Mouse (Mus musculus) hindbrain, embryonic 15.5 days (tissue): ENCODE results near the gene Hoxa9. TPM values are rescaled to one million over a fixed set of nuclear protein-coding genes. Genes with fewer than 3 reads are reported as not detected.
A peak's percentile ranks its signal among the peaks of the same experiment; 100 is the strongest.

ENCODE experiments used
- ATAC-seq: fragments of 200-750 bp; cut with Nextera tagmentation; 2 replicates; pipeline ENCODE4 v1.8.0; 2017; ENCODE audit warnings: low read depth, moderate number of reproducible peaks, moderate TSS enrichment; ENCODE audit not compliant: low FRiP score
- H3K27ac ChIP-seq: fragments of 300-500 bp; sonication (generic); replicated peaks from 2 replicates; pipeline ENCODE4 v1.5.1; 2015; ENCODE audit warnings: mild to moderate bottlenecking, inconsistent platforms
- H3K27me3 ChIP-seq: fragments of 300-500 bp; sonication (generic); 2 replicates; pipeline ENCODE4 v1.6.1; 2015; ENCODE audit warnings: control low read depth, inconsistent platforms
- H3K36me3 ChIP-seq: fragments of 300-500 bp; sonication (generic); 2 replicates; pipeline ENCODE4 v1.6.1; 2015; ENCODE audit warnings: control low read depth, inconsistent platforms
- H3K4me1 ChIP-seq: fragments of 300-500 bp; sonication (generic); replicated peaks from 2 replicates; pipeline ENCODE4 v1.6.1; 2015; ENCODE audit warnings: control low read depth, inconsistent platforms
- H3K4me2 ChIP-seq: fragments of 300-500 bp; sonication (generic); 2 replicates; pipeline ENCODE4 v1.6.1; 2015; ENCODE audit warnings: moderate library complexity, mild to moderate bottlenecking, inconsistent platforms
- H3K4me3 ChIP-seq: fragments of 300-500 bp; sonication (generic); 2 replicates; pipeline ENCODE4 v1.5.1; 2015; ENCODE audit warnings: mild to moderate bottlenecking, inconsistent platforms
- H3K9ac ChIP-seq: fragments of 300-500 bp; sonication (generic); 2 replicates; pipeline ENCODE4 v1.6.1; 2015; ENCODE audit warnings: inconsistent platforms
- H3K9me3 ChIP-seq: fragments of 300-500 bp; sonication (generic); 2 replicates; pipeline ENCODE4 v1.6.1; 2016; ENCODE audit warnings: control low read depth, inconsistent platforms
- WGBS: fragments of 180-500 bp; shearing (Covaris S2); methylation state at CpG from one replicate; pipeline ENCODE4 v1.1.7; 2015; 5-methylcytosine and 5-hydroxymethylcytosine counted together
- polyA plus RNA-seq: library from polyadenylated mRNA; unstranded; fragments of >200 nt; fragmentation: Nextera tagmentation; extraction: Ambion mirVana; gene quantifications from 2 replicates; pipeline ENCODE4 v1.2.1, GENCODE M21; 2015

The Hoxa9 gene
- polyA plus RNA-seq, 1 experiment from 2014 or later, result 3.4 TPM

DNA sequence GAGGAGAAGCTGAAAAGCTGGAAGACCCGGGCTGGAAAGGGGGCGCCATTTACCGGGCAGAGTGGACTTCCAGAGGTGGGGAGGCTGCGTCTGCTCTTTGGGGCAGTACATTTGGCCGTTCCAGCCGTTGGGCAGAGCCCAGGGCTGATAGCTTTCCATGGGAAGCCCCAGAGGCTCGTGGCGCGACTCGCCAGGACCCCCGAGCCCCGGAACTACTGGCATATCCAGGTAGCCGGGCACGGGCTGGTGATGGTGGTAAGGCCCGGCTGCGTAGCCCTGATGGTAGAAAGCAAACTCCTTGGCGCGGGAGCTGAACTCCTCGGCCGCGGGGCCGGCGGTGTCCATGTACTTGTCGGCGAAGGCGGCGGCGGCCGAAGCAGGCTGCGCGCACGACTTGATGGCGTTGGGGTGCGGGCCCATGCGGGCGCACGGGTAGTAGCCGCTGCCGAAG, 28.9 kb upstream of the Hoxa9 start:
- Histone ChIP-seq H3K4me2 (peak overlapping the region; percentile 44), H3K36me3 (no peaks in the 10 kb centered on the region), H3K27ac (no peak overlapping the region), H3K27me3 (peaks cover 80% of the 10 kb centered on the region), H3K4me1 (peaks cover 14% of the 10 kb centered on the region), H3K9ac (no peak overlapping the region), H3K4me3 (no peak overlapping the region), H3K9me3 (no peaks in the 10 kb centered on the region)
- no peak for ATAC-seq
- under 1% methylated on average over 39 of the region's 39 CpGs for WGBS

DNA sequence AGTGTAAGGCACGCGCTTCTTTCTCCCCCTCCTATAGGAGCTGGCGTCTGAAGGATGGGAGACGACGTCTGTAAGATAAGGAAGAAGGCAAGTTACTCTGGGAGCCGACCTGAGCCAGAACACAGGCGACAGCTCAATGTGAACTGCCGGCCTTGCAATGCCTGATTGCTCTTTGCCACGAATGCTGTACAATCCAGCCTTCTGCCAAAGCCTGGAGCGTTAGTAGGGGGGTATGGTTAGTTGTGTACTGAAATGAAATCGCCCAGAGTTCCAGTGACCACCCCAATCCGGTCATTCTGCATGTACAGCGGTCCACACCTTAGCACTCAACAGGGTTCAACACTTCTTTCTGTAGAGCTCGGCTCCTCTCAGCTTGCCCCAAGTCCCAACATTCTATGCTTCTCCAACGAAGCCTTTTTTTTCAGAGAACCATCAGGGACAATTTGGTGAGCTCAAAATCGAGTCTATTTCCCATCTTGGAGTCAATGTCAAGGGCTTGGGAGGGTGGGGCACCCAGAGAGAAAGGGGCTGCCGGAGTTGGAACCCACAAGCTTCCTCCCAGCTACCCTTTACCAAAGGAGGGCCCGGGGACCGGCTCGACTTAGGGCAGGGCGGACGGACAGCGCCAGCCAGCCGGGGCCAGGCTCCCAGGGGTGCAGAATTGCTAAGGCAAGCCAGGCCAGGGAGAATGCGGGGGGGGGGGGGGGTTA, 28.3 kb upstream of the Hoxa9 start:
- Histone ChIP-seq H3K27ac (no peak overlapping the region), H3K4me2 (no peak overlapping the region), H3K27me3 (peaks cover 77% of the 10 kb centered on the region), H3K4me1 (peaks cover 14% of the 10 kb centered on the region), H3K4me3 (no peak overlapping the region), H3K36me3 (no peaks in the 10 kb centered on the region), H3K9ac (no peak overlapping the region), H3K9me3 (no peaks in the 10 kb centered on the region)
- WGBS, result 2% methylated on average over 25 of the region's 25 CpGs
- ATAC-seq, result no peak

DNA sequence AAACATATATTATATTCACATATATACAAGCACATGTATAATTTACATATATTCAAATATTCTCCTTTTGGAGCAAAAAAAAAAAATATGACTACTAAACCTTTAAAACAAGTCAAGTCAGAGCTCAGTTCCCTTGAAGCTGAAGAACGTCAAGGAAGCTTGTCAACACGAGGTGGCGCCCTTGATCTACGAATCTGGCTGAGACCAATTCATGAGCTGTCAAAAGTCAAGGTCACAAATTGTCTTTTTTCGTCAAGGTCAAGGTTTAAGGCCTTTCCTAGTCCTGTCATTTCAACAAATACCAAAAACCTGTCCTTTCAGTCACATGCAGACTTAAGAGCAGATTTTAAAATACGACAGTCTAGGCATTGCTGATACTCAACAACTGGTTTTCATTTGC, 26.1 kb upstream of the Hoxa9 start:
- Histone ChIP-seq H3K27me3 (peaks cover 74% of the 10 kb centered on the region), H3K4me1 (peaks cover 14% of the 10 kb centered on the region), H3K36me3 (no peaks in the 10 kb centered on the region), H3K27ac (no peak overlapping the region), H3K9ac (no peak overlapping the region), H3K9me3 (no peaks in the 10 kb centered on the region), H3K4me2 (no peak overlapping the region), H3K4me3 (no peak overlapping the region)
- 0% methylated on average over 6 of the region's 6 CpGs for WGBS
- no peak for ATAC-seq

DNA sequence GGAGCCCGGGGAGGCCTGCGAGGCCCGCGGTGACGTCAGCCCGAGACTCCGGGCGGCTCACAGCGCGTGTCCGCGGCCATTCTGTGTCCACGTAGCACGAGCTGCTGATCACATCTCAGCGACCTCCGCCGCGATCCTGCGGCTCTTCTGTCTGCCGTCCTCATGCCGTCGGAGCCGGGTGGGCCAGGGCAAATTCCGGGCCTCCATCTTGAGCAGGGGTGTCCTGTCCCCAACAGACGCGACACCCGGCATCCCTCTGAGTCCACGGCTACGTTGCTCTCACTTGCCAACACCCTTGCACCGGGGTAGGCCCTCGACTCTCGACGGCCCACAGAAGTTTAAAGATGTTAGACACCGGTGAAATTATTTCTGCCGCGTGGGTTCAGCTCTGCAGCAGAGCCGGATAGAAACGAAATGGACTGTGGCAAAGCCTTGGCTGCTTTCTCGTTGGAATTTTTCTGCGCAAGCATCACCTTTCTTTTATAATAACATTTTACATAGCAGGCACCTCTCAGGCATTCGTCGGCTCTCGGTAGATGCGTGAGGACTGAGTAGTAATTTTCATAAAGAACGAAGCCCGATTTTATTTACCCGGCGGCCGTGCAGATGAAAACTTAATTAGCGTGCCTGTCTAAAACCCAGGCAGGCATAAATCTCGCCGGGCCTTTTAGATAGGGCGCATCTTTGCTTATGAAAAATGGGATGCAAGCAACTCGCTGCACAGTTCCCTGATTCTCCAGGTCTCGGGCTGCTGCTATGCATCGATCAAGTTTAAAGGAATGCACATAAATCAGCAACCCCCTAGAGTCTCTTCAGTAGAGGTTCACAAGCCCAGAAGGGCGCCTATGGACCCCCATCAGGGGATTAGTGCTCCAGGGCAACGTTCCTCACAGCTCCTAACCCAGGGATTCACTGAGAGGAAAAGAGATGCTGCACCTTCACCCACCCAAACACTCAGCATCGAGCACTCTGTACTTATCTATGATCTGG, 22.9 kb upstream of the Hoxa9 start:
- WGBS, result under 1% methylated on average over 59 of the region's 59 CpGs
- H3K4me3 ChIP-seq, result no peak overlapping the region

DNA sequence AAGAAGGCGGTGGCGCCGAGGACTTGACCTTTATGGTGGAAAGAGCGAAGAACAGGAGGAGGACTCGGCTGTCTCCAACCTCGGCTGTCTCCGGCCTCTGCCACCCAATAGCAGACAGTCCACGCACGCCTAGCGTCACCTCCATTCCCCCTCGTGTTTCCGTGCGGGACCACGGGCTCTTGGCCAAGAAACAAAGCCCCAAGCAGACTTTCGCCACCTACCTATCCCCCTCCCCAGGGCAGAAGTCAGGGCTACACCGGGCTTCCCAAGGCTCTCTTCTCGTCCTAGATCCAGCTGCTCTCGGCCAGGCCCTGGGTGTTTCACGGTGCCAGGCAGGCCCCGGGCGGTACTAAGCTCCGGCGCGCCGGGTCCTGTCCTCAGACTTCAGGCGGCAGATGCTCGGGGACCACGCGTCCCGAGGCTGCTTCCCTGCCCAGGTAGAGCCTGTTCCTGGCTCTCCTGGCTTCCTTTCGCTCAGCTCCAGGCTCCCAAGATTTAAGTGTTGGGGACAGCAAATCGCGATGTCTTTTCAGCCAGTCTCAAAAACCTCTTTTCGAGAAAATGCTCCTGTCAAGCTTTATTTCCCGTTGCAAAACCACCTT, 22.0 kb upstream of the Hoxa9 start:
- no peak overlapping the region for H3K9ac ChIP-seq
- no peak overlapping the region for H3K4me2 ChIP-seq
- whole genome bisulfite sequencing, result under 1% methylated on average over 35 of the region's 35 CpGs
- H3K27me3 ChIP-seq, result peaks cover 85% of the 10 kb centered on the region
- no peaks in the 10 kb centered on the region for H3K36me3 ChIP-seq
- ATAC-seq, result no peak
- H3K4me3 ChIP-seq, result no peak overlapping the region
- no peaks in the 10 kb centered on the region for H3K4me1 ChIP-seq
- no peak overlapping the region for H3K27ac ChIP-seq
- no peaks in the 10 kb centered on the region for H3K9me3 ChIP-seq

More for the DNA sequence above, 22.9 kb upstream of the Hoxa9 start:
- Histone ChIP-seq H3K27me3 (peaks cover 85% of the 10 kb centered on the region), H3K4me1 (no peaks in the 10 kb centered on the region), H3K27ac (no peak overlapping the region), H3K36me3 (no peaks in the 10 kb centered on the region), H3K9me3 (no peaks in the 10 kb centered on the region), H3K4me2 (no peak overlapping the region), H3K9ac (no peak overlapping the region)
- no peak for ATAC-seq

DNA sequence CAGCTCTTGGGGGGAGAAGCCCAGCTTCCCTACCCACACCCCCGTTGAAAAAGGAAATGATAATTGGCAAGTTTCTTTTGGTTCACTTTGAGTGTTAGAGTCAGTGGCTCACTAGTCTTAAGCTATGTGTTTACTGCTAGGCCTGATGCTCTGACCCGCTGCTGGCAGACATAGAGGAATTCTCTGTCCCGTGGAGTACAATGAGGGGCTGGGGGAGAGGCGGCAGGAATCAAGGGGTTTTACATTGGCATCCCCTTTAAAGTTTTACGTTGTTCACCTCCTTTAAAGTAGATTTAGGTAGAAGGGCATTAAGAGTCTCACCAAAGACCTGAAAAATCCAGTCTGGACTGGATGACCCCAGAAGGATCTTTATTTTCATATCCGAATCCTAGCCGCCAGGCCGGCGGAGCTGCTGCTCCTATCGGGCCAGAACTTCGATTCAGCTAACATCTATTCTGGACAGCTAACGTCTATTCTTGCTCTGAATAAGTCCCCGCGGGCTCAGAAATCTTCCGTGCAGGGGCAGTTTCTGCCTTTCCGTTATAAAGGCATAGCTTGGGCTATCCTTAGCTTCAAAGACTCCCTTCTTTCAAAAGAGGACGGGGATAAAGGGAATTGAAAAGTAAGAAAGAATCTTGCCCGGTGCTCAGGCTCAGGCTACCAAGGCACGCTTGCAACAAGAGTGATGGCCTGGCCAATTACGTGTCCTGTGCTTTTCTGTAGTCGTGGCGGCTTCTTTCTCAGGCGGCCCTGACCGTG, 21.3 kb upstream of the Hoxa9 start:
- H3K4me2 ChIP-seq, result no peak overlapping the region
- no peaks in the 10 kb centered on the region for H3K36me3 ChIP-seq
- H3K27me3 ChIP-seq, result peaks cover 85% of the 10 kb centered on the region
- H3K9me3 ChIP-seq, result no peaks in the 10 kb centered on the region
- H3K27ac ChIP-seq, result no peak overlapping the region
- ATAC-seq, result no peak
- no peak overlapping the region for H3K4me3 ChIP-seq
- WGBS, result under 1% methylated on average over 24 of the region's 24 CpGs
- no peaks in the 10 kb centered on the region for H3K4me1 ChIP-seq
- no peak overlapping the region for H3K9ac ChIP-seq

DNA sequence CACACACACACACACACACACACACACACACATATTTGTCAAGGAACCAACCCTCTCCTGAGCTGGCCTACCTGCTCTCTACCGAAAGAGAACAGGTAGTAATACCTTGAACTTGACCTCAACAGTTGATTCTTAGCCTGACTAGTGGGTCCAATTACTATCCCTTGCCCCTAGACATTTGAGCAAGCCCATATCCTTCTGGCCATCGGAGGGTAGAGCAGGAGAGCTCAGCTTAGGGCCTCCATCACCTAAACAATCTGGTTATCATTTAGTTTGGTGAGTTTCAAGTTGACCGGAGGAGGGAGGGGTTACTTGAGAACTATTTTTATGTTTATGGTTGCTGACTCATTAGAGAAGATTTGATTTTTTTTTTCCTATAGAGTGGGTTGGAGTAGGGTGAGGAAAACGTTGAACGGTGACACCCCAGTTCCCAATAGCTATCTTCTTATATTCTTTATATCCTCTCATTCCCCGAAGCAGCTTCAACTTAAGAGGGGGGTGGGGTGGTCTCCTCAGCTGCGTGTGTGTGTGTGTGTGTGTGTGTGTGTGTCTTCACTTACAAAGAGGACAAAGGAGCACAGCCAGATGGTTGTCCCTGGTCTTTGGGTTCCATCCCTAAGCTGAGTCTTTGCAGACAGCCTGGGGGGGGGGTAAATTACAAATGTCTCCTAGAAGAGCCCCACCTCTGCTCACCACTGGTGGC, 20.4 kb upstream of the Hoxa9 start:
- no peak overlapping the region for H3K9ac ChIP-seq
- H3K36me3 ChIP-seq, result no peaks in the 10 kb centered on the region
- H3K4me1 ChIP-seq, result no peaks in the 10 kb centered on the region
- peaks cover 86% of the 10 kb centered on the region for H3K27me3 ChIP-seq
- H3K27ac ChIP-seq, result no peak overlapping the region
- no peak for ATAC-seq
- WGBS, result 10% methylated on average over 7 of the region's 7 CpGs
- H3K9me3 ChIP-seq, result no peaks in the 10 kb centered on the region
- no peak overlapping the region for H3K4me2 ChIP-seq
- no peak overlapping the region for H3K4me3 ChIP-seq

DNA sequence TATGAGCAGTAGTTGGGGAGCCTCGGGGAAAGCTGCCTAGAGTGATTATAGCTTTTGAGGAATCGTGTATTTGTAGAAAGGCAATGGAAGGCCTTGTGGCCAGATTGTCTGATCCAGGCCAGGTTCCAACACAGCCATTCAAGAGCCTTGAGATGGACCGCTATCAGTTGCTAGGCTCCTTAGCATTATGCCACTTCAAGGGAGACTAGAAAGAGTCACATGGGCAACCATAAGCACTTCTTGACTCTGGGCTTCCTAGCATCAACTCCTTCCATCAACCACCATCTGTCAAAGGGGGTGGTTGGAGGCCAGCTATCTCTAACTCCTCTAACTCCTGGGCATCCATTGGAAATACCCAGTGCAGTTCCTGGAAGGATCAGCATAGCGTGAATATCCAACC, 18.9 kb upstream of the Hoxa9 start:
- Histone ChIP-seq H3K4me3 (no peak overlapping the region), H3K9ac (no peak overlapping the region), H3K27me3 (peaks cover 86% of the 10 kb centered on the region), H3K4me1 (no peaks in the 10 kb centered on the region), H3K9me3 (no peaks in the 10 kb centered on the region), H3K36me3 (no peaks in the 10 kb centered on the region), H3K27ac (no peak overlapping the region), H3K4me2 (no peak overlapping the region)
- 2% methylated on average over 4 of the region's 4 CpGs for WGBS
- no peak for ATAC-seq

DNA sequence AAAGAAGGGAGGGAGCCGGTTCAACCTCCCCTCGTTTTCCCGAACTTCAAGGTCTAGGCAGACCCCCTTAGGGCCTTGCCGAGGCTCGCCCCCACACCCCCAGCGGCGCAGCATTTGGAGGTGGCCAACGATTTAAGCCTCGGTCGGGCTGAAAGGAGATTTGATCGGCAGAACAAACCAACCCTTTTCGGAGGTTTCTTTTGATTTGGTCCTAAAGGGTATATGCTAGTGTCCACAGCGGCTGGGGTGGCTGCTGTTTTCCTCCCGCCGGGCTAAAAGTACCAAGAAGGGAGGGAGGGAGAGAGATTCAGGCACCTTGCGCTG, 18.5 kb upstream of the Hoxa9 start:
- Histone ChIP-seq H3K36me3 (no peaks in the 10 kb centered on the region), H3K4me1 (no peaks in the 10 kb centered on the region), H3K9me3 (no peaks in the 10 kb centered on the region), H3K27me3 (peaks cover 89% of the 10 kb centered on the region), H3K4me2 (no peak overlapping the region), H3K9ac (no peak overlapping the region), H3K27ac (no peak overlapping the region), H3K4me3 (no peak overlapping the region)
- WGBS, result under 1% methylated on average over 16 of the region's 16 CpGs
- ATAC-seq, result no peak

DNA sequence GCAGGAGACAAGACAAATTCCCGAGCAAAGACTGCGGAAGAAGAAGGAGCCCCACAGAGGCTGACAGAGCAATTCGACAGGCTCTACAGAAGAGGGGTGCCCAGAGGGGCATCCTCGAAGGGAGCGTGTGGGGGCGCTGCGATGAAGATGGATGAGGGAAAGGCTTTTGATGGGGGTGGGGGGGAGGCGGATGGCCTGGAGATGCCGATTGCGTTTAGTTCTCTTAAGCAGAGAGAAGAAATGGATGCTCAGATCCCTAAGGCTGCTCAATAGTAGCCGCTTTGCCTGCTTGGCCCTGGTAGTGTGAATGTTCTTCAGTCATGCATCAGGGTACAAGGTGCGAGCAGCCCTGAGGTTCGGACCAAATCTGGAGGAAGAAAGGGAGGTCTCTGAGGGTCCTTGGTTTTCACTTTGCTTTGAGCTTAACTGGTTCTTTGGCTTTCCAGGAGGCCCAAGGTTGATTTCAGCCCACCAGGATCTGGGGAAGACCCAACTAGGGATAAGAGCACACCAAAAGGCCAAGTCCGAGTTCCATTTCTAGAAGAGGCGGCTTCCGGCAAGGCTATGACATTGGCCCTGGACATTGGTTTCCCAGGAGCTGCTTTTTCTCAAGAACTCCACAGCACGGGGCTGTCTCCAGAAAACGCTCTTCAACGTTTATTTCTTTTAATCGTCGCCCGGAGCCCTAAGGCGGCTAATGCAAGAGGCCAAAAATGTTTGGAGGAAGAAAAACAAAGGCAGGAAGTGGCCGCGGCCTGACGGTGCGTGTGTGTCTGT, 17.9 kb upstream of the Hoxa9 start:
- H3K4me2 ChIP-seq, result no peak overlapping the region
- no peaks in the 10 kb centered on the region for H3K4me1 ChIP-seq
- H3K27me3 ChIP-seq, result peaks cover 91% of the 10 kb centered on the region
- H3K4me3 ChIP-seq, result no peak overlapping the region
- no peak for ATAC-seq
- no peak overlapping the region for H3K27ac ChIP-seq
- WGBS, result under 1% methylated on average over 27 of the region's 27 CpGs
- H3K9ac ChIP-seq, result no peak overlapping the region
- H3K36me3 ChIP-seq, result no peaks in the 10 kb centered on the region
- H3K9me3 ChIP-seq, result no peaks in the 10 kb centered on the region
